Mouse (Mus musculus) MEL (cell line): ENCODE measurements around the gene Pex5. TPM values are rescaled to one million over a fixed set of nuclear protein-coding genes. Genes with fewer than 3 reads are reported as not detected.

Source experiments
- DNase-seq: peaks from one replicate; pipeline ENCODE4 v3.0.0; 2011; ENCODE audit warnings: low read depth, low spot score
- H3K27ac ChIP-seq: 2 replicates; pipeline ENCODE4 v1.5.1; 2012; ENCODE audit warnings: low read depth, mild to moderate bottlenecking, control low read depth, low read length, moderate library complexity; ENCODE audit not compliant: control insufficient read depth
- H3K27me3 ChIP-seq, 2 experiments: fragments of 150-350 bp in 1 of 2; sonication (generic) in 1 of 2; 2 replicates each; pipeline ENCODE4 v1.6.1; 2012; ENCODE audit warnings: low read length in 2 of 2, mild to moderate bottlenecking in 2 of 2, improper control_type of control experiment in 1 of 2, moderate library complexity in 1 of 2; ENCODE audit not compliant: insufficient read depth in 2 of 2, control insufficient read depth in 1 of 2
- H3K36me3 ChIP-seq, 2 experiments: 2 replicates each; pipeline ENCODE4 v1.6.1; 2012 to 2014; ENCODE audit warnings: low read length in 2 of 2, improper control_type of control experiment in 1 of 2, inconsistent platforms in 1 of 2, mild to moderate bottlenecking in 1 of 2; ENCODE audit not compliant: insufficient read depth in 2 of 2, control insufficient read depth in 1 of 2
- H3K4me1 ChIP-seq, 2 experiments: fragments of 150-350 bp in 1 of 2; sonication (generic) in 1 of 2; 2 replicates each; pipeline ENCODE4 v1.6.1; 2012; ENCODE audit warnings: low read length in 2 of 2, improper control_type of control experiment in 1 of 2, mild to moderate bottlenecking in 1 of 2; ENCODE audit not compliant: insufficient read depth in 2 of 2, control insufficient read depth in 1 of 2
- H3K4me3 ChIP-seq, 2 experiments: fragments of 150-350 bp in 1 of 2; sonication (generic) in 1 of 2; 2 replicates each; pipeline ENCODE4 v1.5.1; 2012; ENCODE audit warnings: low read depth in 2 of 2, low read length in 2 of 2, mild to moderate bottlenecking in 2 of 2, moderate library complexity in 2 of 2, control low read depth in 1 of 2, improper control_type of control experiment in 1 of 2; ENCODE audit not compliant: control insufficient read depth in 1 of 2, insufficient read depth in 1 of 2
- H3K79me2 ChIP-seq: 2 replicates; pipeline ENCODE4 v1.6.1; 2012; ENCODE audit warnings: mild to moderate bottlenecking, low read length, moderate library complexity; ENCODE audit not compliant: control insufficient read depth, poor library complexity, insufficient read depth
- H3K9ac ChIP-seq: 2 replicates; pipeline ENCODE4 v1.6.1; 2012; ENCODE audit warnings: low read depth, mild to moderate bottlenecking, control low read depth, low read length, moderate library complexity; ENCODE audit not compliant: control insufficient read depth, poor library complexity, severe bottlenecking
- H3K9me3 ChIP-seq: fragments of 150-350 bp; sonication (generic); replicated peaks from 2 replicates; pipeline ENCODE4 v1.6.1; 2012; ENCODE audit warnings: mild to moderate bottlenecking, low read length, improper control_type of control experiment, moderate library complexity; ENCODE audit not compliant: insufficient read depth
- CHD1 ChIP-seq: IDR thresholded peaks from 2 replicates; pipeline ENCODE4 v1.6.1; 2012; ENCODE audit warnings: low read depth, mild to moderate bottlenecking, inconsistent platforms, low read length, improper control_type of control experiment
- CTCF ChIP-seq, 3 experiments: IDR thresholded peaks in 2 of 3; conservative IDR thresholded peaks in 1 of 3; 2 replicates each; pipeline ENCODE4 v1.5.1; 2011 to 2012; ENCODE audit warnings: low read length in 3 of 3, low read depth in 2 of 3, mild to moderate bottlenecking in 2 of 3, improper control_type of control experiment in 1 of 3, inconsistent platforms in 1 of 3, mixed read lengths in 1 of 3, moderate library complexity in 1 of 3; ENCODE audit not compliant: control insufficient read depth in 1 of 3, insufficient read depth in 1 of 3, poor library complexity in 1 of 3, severe bottlenecking in 1 of 3
- EP300 ChIP-seq, 2 experiments: IDR thresholded peaks; 2 replicates each; pipeline ENCODE4 v1.6.1; 2011; ENCODE audit warnings: improper control_type of control experiment in 2 of 2, low read length in 2 of 2, low read depth in 1 of 2, mild to moderate bottlenecking in 1 of 2
- ETS1 ChIP-seq: IDR thresholded peaks from 2 replicates; pipeline ENCODE4 v1.6.1; 2012; ENCODE audit warnings: low read depth, mild to moderate bottlenecking, inconsistent platforms, low read length, improper control_type of control experiment, moderate library complexity
- KAT2A ChIP-seq: conservative IDR thresholded peaks from 2 replicates; pipeline ENCODE4 v1.6.1; 2012; ENCODE audit warnings: low read depth, low read length, improper control_type of control experiment, inconsistent platforms
- MAFK ChIP-seq: IDR thresholded peaks from 2 replicates; pipeline ENCODE4 v1.6.1; 2011; ENCODE audit warnings: low read depth, mild to moderate bottlenecking, low read length, improper control_type of control experiment, borderline replicate concordance
- MAZ ChIP-seq: IDR thresholded peaks from 2 replicates; pipeline ENCODE4 v1.6.1; 2012; ENCODE audit warnings: low read depth, mild to moderate bottlenecking, inconsistent platforms, low read length, improper control_type of control experiment
- MYB ChIP-seq: IDR thresholded peaks from 2 replicates; pipeline ENCODE4 v1.6.1; 2011; ENCODE audit warnings: mild to moderate bottlenecking, low read depth, low read length, improper control_type of control experiment
- NELFE ChIP-seq: IDR thresholded peaks from 2 replicates; pipeline ENCODE4 v1.6.1; 2011; ENCODE audit warnings: low read depth, low read length, improper control_type of control experiment
- NRF1 ChIP-seq: IDR thresholded peaks from 2 replicates; pipeline ENCODE4 v1.6.1; 2014; ENCODE audit warnings: low read depth, mild to moderate bottlenecking, inconsistent platforms, low read length, improper control_type of control experiment, moderate library complexity; ENCODE audit not compliant: poor library complexity, insufficient read depth, severe bottlenecking
- POLR2A ChIP-seq, 2 experiments: IDR thresholded peaks; 2 replicates each; pipeline ENCODE4 v1.6.1; 2011 to 2012; ENCODE audit warnings: low read length in 2 of 2, mild to moderate bottlenecking in 2 of 2, control low read depth in 1 of 2, improper control_type of control experiment in 1 of 2, low read depth in 1 of 2, moderate library complexity in 1 of 2; ENCODE audit not compliant: control insufficient read depth in 1 of 2, insufficient read depth in 1 of 2, poor library complexity in 1 of 2
- POLR2AphosphoS2 ChIP-seq: IDR thresholded peaks from 2 replicates; pipeline ENCODE4 v1.6.1; 2011; ENCODE audit warnings: low read length, improper control_type of control experiment
- RAD21 ChIP-seq: IDR thresholded peaks from 2 replicates; pipeline ENCODE4 v1.6.1; 2011; ENCODE audit warnings: mild to moderate bottlenecking, low read depth, low read length, improper control_type of control experiment
- RCOR1 ChIP-seq: IDR thresholded peaks from 2 replicates; pipeline ENCODE4 v1.6.1; 2012; ENCODE audit warnings: low read depth, mild to moderate bottlenecking, inconsistent platforms, low read length, improper control_type of control experiment
- SIN3A ChIP-seq: IDR thresholded peaks from 2 replicates; pipeline ENCODE4 v1.6.1; 2012; ENCODE audit warnings: low read length, improper control_type of control experiment, inconsistent platforms
- UBTF ChIP-seq: IDR thresholded peaks from 2 replicates; pipeline ENCODE4 v1.6.1; 2012; ENCODE audit warnings: low read depth, mild to moderate bottlenecking, inconsistent platforms, low read length, improper control_type of control experiment, moderate library complexity, borderline replicate concordance; ENCODE audit not compliant: insufficient read depth
- USF1 ChIP-seq: IDR thresholded peaks from 2 replicates; pipeline ENCODE4 v1.6.1; 2014; ENCODE audit warnings: low read depth, mild to moderate bottlenecking, inconsistent platforms, low read length, improper control_type of control experiment, moderate library complexity
- USF2 ChIP-seq, 2 experiments: IDR thresholded peaks; 2 replicates each; pipeline ENCODE4 v1.6.1; 2011 to 2012; ENCODE audit warnings: improper control_type of control experiment in 2 of 2, low read length in 2 of 2, borderline replicate concordance in 1 of 2, inconsistent platforms in 1 of 2, low read depth in 1 of 2, mild to moderate bottlenecking in 1 of 2; ENCODE audit not compliant: insufficient read depth in 1 of 2
- ZC3H11A ChIP-seq: IDR thresholded peaks from 2 replicates; pipeline ENCODE4 v1.6.1; 2012; ENCODE audit warnings: low read depth, mild to moderate bottlenecking, inconsistent platforms, low read length, improper control_type of control experiment
- ZMIZ1 ChIP-seq: IDR thresholded peaks from 2 replicates; pipeline ENCODE4 v1.6.1; 2012; ENCODE audit warnings: low read depth, mild to moderate bottlenecking, inconsistent platforms, low read length, improper control_type of control experiment, moderate library complexity
- polyA plus RNA-seq, 2 experiments: library from polyadenylated mRNA; stranded (reverse) in 1 of 2; unstranded in 1 of 2; fragments of >175 nt in 1 of 2; fragments of >200 nt in 1 of 2; gene quantifications; 2 replicates each; pipeline versions ENCODE4 v1.2.1 to v1.2.4; 2012; ENCODE audit warnings: low replicate concordance in 2 of 2, low read depth in 1 of 2; ENCODE audit not compliant: insufficient read length in 2 of 2, insufficient read depth in 1 of 2, missing spikeins in 1 of 2
- total RNA-seq: library from RNA; depleted of rRNA; stranded (reverse); fragments of 300-350 nt; gene quantifications from 2 replicates; pipeline ENCODE4 v1.2.3, GENCODE M21; 2012

The Pex5 gene
- total and polyA plus RNA-seq, 3 experiments, result 63.0 to 63.1 TPM; not detected in 1

DNA sequence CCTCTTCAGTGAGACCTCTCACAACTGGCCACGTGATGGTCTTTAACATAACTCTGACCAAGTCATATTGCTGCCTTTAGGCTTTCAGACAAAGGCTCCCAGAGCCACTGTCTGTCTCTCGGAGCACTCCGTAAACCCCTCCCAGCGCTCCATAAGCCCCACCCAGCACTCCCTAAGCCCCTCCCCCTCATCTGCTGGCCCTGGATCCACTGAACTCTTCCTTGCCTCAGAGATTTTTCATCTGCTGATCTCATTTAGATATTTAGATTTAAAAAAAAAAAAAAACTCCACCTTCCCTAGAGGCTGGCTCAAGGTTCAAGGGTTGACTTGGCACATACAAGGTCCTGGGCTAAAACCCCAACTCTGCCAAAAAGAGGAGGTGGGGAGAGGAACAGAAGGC is 38.9 kb upstream of the Pex5 start:
- H3K4me3 ChIP-seq, result no peak overlapping the region
- H3K9ac ChIP-seq, result no peak overlapping the region
- H3K79me2 ChIP-seq, result no peaks in the 10 kb centered on the region
- no peaks in the 10 kb centered on the region for H3K27me3 ChIP-seq
- peaks cover 0 to 2% of the 10 kb centered on the region in 2 experiments; a peak in 2 of 4 replicates for H3K36me3 ChIP-seq
- H3K4me1 ChIP-seq, result peaks cover 0 to 8% of the 10 kb centered on the region in 2 experiments; a peak in 2 of 4 replicates
- H3K9me3 ChIP-seq, result no peaks in the 10 kb centered on the region
- TF ChIP-seq KAT2A, result no peak
- no peak for TF ChIP-seq POLR2AphosphoS2
- TF ChIP-seq CHD1, result no peak
- TF ChIP-seq RAD21, result no peak
- no peak for TF ChIP-seq ZMIZ1
- TF ChIP-seq MAFK, result no peak
- TF ChIP-seq CTCF (IDR thresholded peaks at IDR 0.05 in 2 of 3, conservative IDR thresholded peaks at IDR 0.05 in 1 of 3; ENCODE audit: control insufficient read depth in 1 of 3, insufficient read depth in 1 of 3, low read depth in 2 of 3, low read length in 3 of 3, poor library complexity in 1 of 3, severe bottlenecking in 1 of 3), result no peak
- TF ChIP-seq NELFE, result no peak
- TF ChIP-seq ZC3H11A, result no peak
- no peak for TF ChIP-seq SIN3A
- TF ChIP-seq MYB, result no peak
- TF ChIP-seq USF1, result no peak
- TF ChIP-seq UBTF, result no peak
- no peak for TF ChIP-seq EP300 (IDR thresholded peaks at IDR 0.05; ENCODE audit: low read depth in 1 of 2, low read length in 2 of 2)
- TF ChIP-seq, all 39 proteins: peak for 0
- DNase-seq, result no peak
- no peak overlapping the region for H3K27ac ChIP-seq

- Histone ChIP-seq H3K36me3 (peaks cover 0 to 6% of the 10 kb centered on the region in 2 experiments; a peak in 3 of 4 replicates), H3K9ac (no peak overlapping the region), H3K27ac (no peak overlapping the region), H3K27me3 (no peaks in the 10 kb centered on the region), H3K4me1 (peaks cover 0 to 11% of the 10 kb centered on the region in 2 experiments; a peak in 2 of 4 replicates), H3K9me3 (no peaks in the 10 kb centered on the region), H3K79me2 (no peaks in the 10 kb centered on the region), H3K4me3 (no peak overlapping the region)
- no peak for DNase-seq
- TF ChIP-seq RCOR1 (no peak), UBTF (no peak), ETS1 (no peak), NRF1 (no peak), CHD1 (no peak), USF2 (IDR thresholded peaks at IDR 0.05; ENCODE audit: borderline replicate concordance in 1 of 2, insufficient read depth in 1 of 2, low read depth in 1 of 2, low read length in 2 of 2) (no peak), NELFE (no peak), POLR2A (IDR thresholded peaks at IDR 0.05; ENCODE audit: control insufficient read depth in 1 of 2, insufficient read depth in 1 of 2, low read depth in 1 of 2, low read length in 2 of 2, poor library complexity in 1 of 2) (no peak), MAZ (no peak)
Observed at GRCm38 (mm10) chr6:124451995-124452394, 37.1 kb upstream of the Pex5 start.
